Mouse (Mus musculus): ENCODE data around the gene Sgpl1. TPM values are rescaled to one million over a fixed set of nuclear protein-coding genes. Genes with fewer than 3 reads are reported as not detected.
A peak's percentile ranks its signal among the peaks of the same experiment; 100 is the strongest.
"Not testable (repeated sequence)": the region's sequence is repeated elsewhere in the genome, so short reads cannot be mapped to it uniquely, and the experiment has no call there.

The Sgpl1 gene
- total RNA-seq, 2 experiments from 2014 or later, result 5.7 to 6.7 TPM

- intact Hi-C loops (cut with DNase I), result no loop called here
- no peak for DNase-seq
Measured at GRCm38 (mm10) chr10:61160089-61160488, 12.6 kb upstream of the Sgpl1 start.

DNA sequence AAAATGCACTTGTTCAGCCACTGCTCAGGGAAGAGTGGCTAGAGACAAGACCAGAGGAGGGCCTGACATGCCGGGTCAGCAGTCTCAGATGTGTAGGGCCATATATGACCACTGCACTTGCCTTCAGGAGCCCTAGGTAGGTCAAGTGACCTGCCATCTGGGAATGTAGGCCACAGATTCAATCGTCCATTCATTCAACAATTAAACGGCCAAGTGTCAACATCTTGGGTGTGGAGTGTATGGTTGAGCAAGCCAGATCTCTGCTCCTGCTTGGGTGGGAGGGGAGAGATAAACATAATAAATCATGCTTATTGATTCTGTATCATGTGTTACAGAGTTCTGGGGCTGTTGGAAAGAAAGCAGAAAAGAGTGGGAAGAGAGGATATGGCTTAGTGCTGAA, 11.1 kb upstream of the Sgpl1 start:
- intact Hi-C loops (cut with DNase I), result no loop called here
- DNase-seq, result no peak

DNA sequence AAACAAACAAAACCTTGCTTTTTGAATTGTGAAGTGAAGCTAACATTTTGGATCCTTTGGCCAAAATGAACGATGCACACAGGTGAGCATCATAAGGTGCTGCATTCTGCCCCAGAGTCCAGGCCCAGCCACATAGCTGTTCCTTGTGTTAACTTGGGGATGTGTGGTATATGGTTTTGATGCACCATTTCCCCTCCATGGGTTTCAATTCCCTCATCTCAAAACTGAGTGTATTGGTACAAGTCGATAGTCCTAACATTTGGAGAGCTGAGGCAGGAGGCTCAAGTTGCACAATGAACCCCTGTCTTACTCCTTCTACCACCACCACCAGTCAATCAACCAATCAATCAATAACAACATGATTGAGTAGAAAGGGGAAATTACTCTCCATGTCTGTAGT, 8.9 kb upstream of the Sgpl1 start:
- intact Hi-C loops (cut with DNase I), result no loop called here
- no peak for DNase-seq

DNA sequence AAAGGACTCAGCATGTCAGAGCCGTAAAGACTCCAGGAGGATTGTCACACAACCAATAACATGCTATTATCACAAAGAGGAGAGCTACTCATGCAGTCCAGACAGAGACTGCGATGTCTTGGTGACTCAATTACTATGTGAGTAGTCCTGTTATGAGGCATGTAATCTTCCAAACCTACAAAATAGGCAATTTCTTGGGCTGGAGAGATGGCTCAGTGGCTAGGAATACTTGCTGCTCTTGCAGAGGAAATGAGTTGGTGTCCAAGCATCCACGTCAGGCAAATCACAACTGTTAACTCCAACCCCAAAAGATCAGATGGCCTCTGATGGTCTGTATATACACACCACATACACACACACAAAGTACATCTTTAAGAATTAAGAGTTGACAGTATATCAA, 8.1 kb upstream of the Sgpl1 start:
- intact Hi-C loops (cut with DNase I), result no loop called here
- no peak for DNase-seq

DNA sequence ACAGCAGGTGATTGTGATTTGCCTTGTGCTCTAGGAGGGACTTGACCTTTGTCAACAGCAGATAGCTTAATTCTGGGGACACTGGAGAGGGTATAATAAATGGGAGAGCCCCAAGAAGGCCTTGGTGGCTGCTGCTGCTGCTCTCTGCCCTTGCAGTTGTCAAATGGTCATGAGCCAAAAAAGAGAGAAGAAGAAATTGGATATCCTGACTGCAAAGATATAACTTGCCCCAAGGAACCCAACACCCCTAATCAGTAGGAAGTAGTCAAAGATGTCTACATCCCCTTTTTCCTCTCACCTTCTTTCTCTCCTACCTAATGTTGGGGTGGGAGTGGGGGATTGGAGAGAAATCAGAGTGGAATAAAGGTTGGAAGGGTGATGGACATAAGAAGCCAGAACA, 4.6 kb upstream of the Sgpl1 start:
- no peak for DNase-seq
- intact Hi-C loops (cut with DNase I), result no loop called here

- no peak for DNase-seq
- intact Hi-C loops (cut with DNase I), result no loop called here
Measured at GRCm38 (mm10) chr10:61150616-61151015, 3.1 kb upstream of the Sgpl1 start.

GRCm38 (mm10) chr10:61149476-61149875, 2.0 kb upstream of the Sgpl1 start:
- no peak for DNase-seq
- intact Hi-C loops (cut with DNase I), result no loop called here

- intact Hi-C loops (cut with DNase I), result no loop called here
- no peak for DNase-seq
Measured at GRCm38 (mm10) chr10:61146807-61147156, 721 bp downstream of the Sgpl1 start.

- DNase-seq, result peak; percentile 33 to 35
- intact Hi-C loops (cut with DNase I), result no loop called here
Measured at GRCm38 (mm10) chr10:61146119-61146806, 1.2 kb downstream of the Sgpl1 start.

DNA sequence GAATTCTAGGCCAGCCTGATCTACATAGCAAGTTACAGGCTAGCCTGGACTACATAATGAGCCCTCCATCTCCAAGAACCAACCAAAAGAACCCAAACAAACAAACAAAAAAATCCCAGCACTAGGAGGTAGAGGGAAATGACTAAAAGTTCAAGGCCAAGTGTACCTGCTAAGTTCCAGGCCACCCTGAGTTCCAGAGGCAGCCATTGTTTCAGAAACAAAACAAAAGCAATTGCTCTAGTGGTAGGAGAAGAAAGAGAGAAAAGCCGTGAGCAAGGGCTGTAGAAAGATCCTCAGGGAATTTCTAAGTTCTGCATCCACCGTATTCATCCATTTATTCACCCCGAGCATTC, 1.8 kb downstream of the Sgpl1 start:
- intact Hi-C loops (cut with DNase I), result no loop called here
- no peak for DNase-seq

DNA sequence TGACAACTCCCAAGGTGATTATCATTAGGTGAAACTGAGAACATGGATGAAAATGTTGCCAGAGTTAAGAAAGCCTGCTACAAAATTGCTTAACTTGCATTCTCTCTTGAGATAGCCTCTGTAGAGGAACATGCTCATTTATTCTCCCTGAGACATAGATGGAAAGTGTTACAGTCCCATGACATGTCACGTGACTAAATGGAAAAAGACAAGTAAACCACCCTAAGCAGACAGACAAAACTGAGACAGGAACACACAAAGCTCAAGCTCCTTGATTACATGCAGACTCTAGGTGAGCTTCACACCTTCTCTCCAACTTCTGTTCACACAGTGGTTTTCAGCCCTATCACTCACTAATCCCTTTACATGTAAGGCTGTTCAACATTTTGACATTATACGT, 4.2 kb downstream of the Sgpl1 start:
- intact Hi-C loops (cut with DNase I), result no loop called here
- no peak for DNase-seq

GRCm38 (mm10) chr10:61137567-61137966, 9.9 kb downstream of the Sgpl1 start:
- intact Hi-C loops (cut with DNase I), result no loop called here
- no peak for DNase-seq

DNA sequence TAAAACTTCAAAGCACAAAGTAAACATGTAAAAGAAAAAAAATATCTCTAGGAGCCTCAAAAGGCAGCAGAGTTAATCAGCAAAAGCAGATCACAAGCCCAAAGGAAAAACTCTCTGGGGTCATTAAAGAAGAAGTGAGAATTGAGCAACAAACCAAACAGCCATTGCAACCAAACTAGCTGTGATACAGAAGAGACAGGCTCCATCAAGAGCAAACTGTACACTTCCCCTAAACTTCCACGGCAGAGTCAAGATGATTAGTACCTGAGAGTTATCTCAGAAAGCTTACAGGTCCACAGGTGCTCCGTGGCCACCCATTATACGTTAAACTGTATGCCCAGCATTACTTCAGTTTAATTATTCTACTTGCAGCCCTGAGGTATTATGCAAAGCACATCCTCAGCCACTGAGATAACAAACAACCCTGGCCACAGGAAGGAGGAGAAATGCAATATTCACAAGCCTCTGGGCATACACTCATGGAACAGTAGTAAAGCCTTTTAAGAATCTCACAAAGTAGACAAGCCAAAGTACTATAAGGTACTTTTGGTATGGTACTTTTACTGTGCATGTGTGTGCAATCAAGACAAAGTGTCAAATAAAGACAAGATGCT, 12.2 kb downstream of the Sgpl1 start:
- intact Hi-C loops (cut with DNase I), result no loop called here

GRCm38 (mm10) chr10:61134041-61134440, 13.5 kb downstream of the Sgpl1 start:
- no peak for DNase-seq
- intact Hi-C loops (cut with DNase I), result no loop called here

More for the DNA sequence above, 12.2 kb downstream of the Sgpl1 start:
- DNase-seq, result no peak

GRCm38 (mm10) chr10:61130959-61131358, 16.5 kb downstream of the Sgpl1 start:
- intact Hi-C loops (cut with DNase I), result no loop called here
- no peak for DNase-seq

GRCm38 (mm10) chr10:61128701-61129365, 18.7 kb downstream of the Sgpl1 start:
- intact Hi-C loops (cut with DNase I), result no loop called here
- DNase-seq, result no peak

DNA sequence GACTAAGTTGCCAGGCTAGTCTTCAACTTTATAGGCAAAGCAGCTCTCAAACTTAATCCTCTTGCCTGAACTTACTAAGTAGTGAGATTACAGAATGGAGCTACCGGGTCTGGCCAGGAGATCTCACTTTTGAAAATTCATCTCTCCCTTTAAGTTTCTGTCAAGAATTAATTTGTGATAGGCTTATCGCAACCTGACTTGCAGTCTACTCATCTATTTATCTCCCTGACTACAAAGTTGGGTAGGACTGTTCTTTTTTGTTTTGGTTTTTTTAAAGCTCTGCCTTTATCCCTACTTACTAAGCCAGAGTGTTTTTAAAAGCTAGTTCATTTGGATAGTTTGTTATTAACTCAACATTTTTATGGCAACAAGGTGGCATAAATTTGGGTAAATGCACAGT, 23.0 kb downstream of the Sgpl1 start:
- no peak for DNase-seq
- intact Hi-C loops (cut with DNase I), result no loop called here

- intact Hi-C loops (cut with DNase I), result no loop called here
- DNase-seq, result no peak
Measured at GRCm38 (mm10) chr10:61123276-61123913, 24.1 kb downstream of the Sgpl1 start.

GRCm38 (mm10) chr10:61121732-61122131, 25.8 kb downstream of the Sgpl1 start:
- DNase-seq; intact Hi-C loops (cut with DNase I): not testable (repeated sequence)

- DNase-seq, result no peak
- intact Hi-C loops (cut with DNase I), result no loop called here
Measured at GRCm38 (mm10) chr10:61114246-61114720, 33.2 kb downstream of the Sgpl1 start.

DNA sequence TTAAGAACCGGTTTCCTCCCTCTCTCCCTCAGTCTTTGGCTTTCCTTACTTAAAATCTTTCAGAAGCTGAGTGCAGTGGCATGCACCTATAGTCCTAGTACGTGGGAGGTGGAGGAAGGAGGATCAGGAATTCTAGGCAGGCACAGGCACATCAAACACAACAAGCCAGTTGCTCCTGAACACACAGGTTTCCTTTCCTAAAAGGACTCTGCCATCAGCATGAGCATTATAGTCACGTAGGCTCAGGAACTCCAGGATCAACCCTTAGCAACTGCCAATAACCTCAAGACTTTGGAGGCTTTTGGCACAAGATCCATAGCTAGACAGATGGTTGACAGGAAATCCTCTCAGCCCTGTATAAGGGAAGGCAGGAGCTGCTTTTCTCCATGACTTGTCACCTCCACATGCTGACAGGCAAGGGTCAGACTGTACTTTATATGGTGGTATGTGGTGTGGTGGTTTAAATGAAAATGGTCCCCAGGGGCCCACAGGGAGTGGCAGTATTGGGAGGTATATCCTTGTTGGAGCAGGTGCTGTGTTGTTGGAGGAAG, 43.9 kb downstream of the Sgpl1 start:
- DNase-seq, result no peak
- intact Hi-C loops (cut with DNase I), result no loop called here

All from gastrocnemius, postnatal 36 days (tissue).